Mouse (Mus musculus) liver, adult 2 months (tissue): Measurements from ENCODE around the gene Hsd17b3. TPM values are rescaled to one million over a fixed set of nuclear protein-coding genes. Genes with fewer than 3 reads are reported as not detected.
A peak's percentile ranks its signal among the peaks of the same experiment; 100 is the strongest.

Experiments
- DNase-seq: peaks from one replicate; pipeline ENCODE4 v3.0.0-alpha.2; 2011; ENCODE audit warnings: low read depth, low spot score; ENCODE audit errors: extremely low read depth
- H3K27ac ChIP-seq: fragments of 200-500 bp; replicated peaks from 2 replicates; pipeline ENCODE4 v1.5.1; 2012; ENCODE audit warnings: low read depth, mild to moderate bottlenecking, control low read depth, inconsistent platforms, low read length; ENCODE audit not compliant: insufficient read depth
- H3K27me3 ChIP-seq: fragments of 200-500 bp; 2 replicates; pipeline ENCODE4 v1.6.1; 2012; ENCODE audit warnings: mild to moderate bottlenecking, moderate library complexity, low read length, inconsistent platforms; ENCODE audit not compliant: control insufficient read depth, insufficient read depth
- H3K36me3 ChIP-seq: fragments of 200-500 bp; 2 replicates; pipeline ENCODE4 v1.6.1; 2012; ENCODE audit warnings: low read length, inconsistent platforms; ENCODE audit not compliant: control insufficient read depth, insufficient read depth
- H3K4me1 ChIP-seq: fragments of 200-500 bp; 2 replicates; pipeline ENCODE4 v1.6.1; 2011; ENCODE audit warnings: low read length; ENCODE audit not compliant: control insufficient read depth, insufficient read depth
- H3K4me3 ChIP-seq: fragments of 200-500 bp; 2 replicates; pipeline ENCODE4 v1.5.1; 2011; ENCODE audit warnings: low read depth, mild to moderate bottlenecking, control low read depth, low read length, moderate library complexity; ENCODE audit not compliant: insufficient read depth
- H3K79me2 ChIP-seq: fragments of 200-500 bp; 2 replicates; pipeline ENCODE4 v1.6.1; 2012; ENCODE audit warnings: inconsistent platforms, mild to moderate bottlenecking, low read length, moderate library complexity; ENCODE audit not compliant: control insufficient read depth, insufficient read depth
- H3K9ac ChIP-seq: fragments of 200-500 bp; 2 replicates; pipeline ENCODE4 v1.6.1; 2012; ENCODE audit warnings: low read depth, mild to moderate bottlenecking, control low read depth, inconsistent platforms, low read length
- CTCF ChIP-seq: fragments of 200-500 bp; IDR thresholded peaks from 2 replicates; pipeline ENCODE4 v1.5.1; 2011; ENCODE audit warnings: low read depth, low read length, control low read depth
- POLR2A ChIP-seq: fragments of 200-500 bp; IDR thresholded peaks from 2 replicates; pipeline ENCODE4 v1.6.1; 2011; ENCODE audit warnings: low read length, control low read depth; ENCODE audit not compliant: insufficient read depth; ENCODE audit errors: extremely low read depth
- WGBS: fragments of 180-500 bp; shearing (Covaris S2); methylation state at CpG from one replicate; pipeline ENCODE4 v1.1.7; 2018; 5-methylcytosine and 5-hydroxymethylcytosine counted together
- polyA plus RNA-seq: library from polyadenylated mRNA; depleted of rRNA; stranded (reverse); fragments of >200 nt; gene quantifications from 2 replicates; pipeline ENCODE4 v1.2.3, GENCODE M21; 2012
- total RNA-seq: library from RNA; depleted of rRNA; stranded (reverse); fragments of >200 nt; gene quantifications from 2 replicates; pipeline ENCODE4 v1.2.3, GENCODE M21; 2014

Gene Hsd17b3
- total and polyA plus RNA-seq, 2 experiments, result not detected

DNA sequence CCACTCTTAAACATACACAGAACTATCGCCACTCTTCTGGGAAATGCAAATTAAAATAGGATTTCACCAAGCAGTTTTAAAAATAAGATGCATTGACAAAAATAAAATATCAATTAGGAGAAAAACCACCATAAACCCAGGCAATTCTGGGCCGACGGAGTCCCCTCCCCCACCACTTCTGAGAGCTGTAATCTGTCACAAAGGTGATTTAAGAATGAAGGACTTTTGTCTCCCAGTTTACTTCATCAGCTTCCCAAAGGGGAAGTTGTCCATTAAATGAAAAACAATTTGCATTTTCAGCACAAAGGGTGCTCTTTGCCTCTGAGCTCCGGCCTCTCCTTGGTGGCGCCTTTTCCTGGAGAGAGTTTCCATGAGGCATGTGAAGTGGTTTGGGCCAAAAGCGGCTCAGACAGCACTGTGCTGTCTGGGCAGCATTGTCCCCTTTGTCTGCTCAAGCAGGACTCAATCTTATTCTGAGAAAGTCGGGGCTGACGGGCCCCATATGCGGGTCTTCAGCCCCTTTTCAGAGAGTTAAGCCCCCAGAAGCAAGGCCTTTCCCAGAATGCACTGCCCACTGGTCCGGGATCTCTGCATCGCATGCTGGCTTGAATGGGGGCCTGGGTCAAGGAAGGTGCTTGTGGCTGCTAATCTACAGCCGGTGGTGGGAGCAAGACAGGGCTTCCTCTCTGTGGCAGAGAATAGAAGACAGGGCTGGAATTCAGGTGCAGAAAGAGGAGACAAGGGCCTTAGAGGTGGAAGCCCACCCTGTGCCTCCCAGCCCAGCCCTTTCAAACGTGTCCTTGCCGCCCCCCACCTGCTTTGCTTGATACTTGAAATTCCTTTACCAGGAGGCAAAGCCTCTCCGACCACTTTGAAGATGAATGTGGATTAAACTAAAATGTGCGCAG is 7.8 kb downstream of the Hsd17b3 start:
- no peak for DNase-seq
- no peak for TF ChIP-seq POLR2A
- no peak for TF ChIP-seq CTCF
- Histone ChIP-seq H3K4me3 (no peak overlapping the region), H3K9ac (no peak overlapping the region), H3K27ac (no peak overlapping the region), H3K79me2 (no peaks in the 10 kb centered on the region), H3K4me1 (peaks cover 7% of the 10 kb centered on the region), H3K36me3 (no peaks in the 10 kb centered on the region), H3K27me3 (no peaks in the 10 kb centered on the region)
- 83% methylated on average over 16 of the region's 16 CpGs for WGBS

DNA sequence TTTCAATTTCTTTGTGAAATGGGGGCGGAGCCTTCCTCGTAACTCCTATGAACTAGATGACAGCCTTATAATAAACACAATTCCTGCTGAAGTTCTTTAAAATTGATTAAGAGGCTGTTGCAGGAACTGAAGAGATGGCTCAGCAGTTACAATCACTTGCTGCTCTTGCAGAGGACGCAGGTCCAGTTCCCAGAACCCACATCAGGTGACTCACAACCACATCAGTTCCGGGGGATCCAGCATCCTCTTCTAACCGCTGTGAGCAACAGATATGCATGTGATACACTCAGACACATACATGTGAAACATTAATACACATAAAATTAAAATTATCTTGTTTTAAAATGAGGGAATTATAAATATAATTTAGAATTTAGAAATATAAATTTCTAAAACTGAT is 11.4 kb downstream of the Hsd17b3 start:
- DNase-seq, result no peak
- WGBS, result 86% methylated on average over 5 of the region's 5 CpGs
- no peak overlapping the region for H3K27ac ChIP-seq

DNA sequence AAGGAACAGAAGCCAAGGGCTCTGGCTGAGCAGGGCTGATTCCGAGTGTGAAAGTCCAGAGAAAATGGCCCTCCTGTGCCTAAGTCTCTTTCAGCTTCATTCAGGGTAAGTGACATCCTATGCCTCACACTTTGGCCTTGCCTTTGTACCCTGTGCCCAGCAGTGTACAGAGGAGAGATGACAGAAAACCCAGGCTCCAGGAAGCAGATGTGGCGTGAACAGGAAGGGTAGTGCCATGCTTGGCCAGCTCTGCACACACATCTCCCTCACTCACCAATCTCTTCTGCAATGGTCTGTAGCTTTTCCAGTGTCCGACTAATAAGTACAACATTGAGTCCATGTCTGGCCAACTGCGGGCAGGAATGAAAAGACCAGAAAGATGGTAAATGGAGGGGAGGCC is 13.0 kb downstream of the Hsd17b3 start:
- TF ChIP-seq CTCF, result no peak
- H3K36me3 ChIP-seq, result no peaks in the 10 kb centered on the region
- no peak overlapping the region for H3K9ac ChIP-seq
- H3K4me3 ChIP-seq, result no peak overlapping the region
- no peak overlapping the region for H3K27ac ChIP-seq
- WGBS, result 85% methylated on average over 4 of the region's 4 CpGs
- H3K79me2 ChIP-seq, result no peaks in the 10 kb centered on the region
- peak; percentile 33 for DNase-seq
- H3K4me1 ChIP-seq, result peaks cover 7% of the 10 kb centered on the region
- no peaks in the 10 kb centered on the region for H3K27me3 ChIP-seq

More for the DNA sequence above, 11.4 kb downstream of the Hsd17b3 start:
- Histone ChIP-seq H3K4me1 (peaks cover 7% of the 10 kb centered on the region), H3K27me3 (no peaks in the 10 kb centered on the region), H3K79me2 (no peaks in the 10 kb centered on the region), H3K36me3 (no peaks in the 10 kb centered on the region), H3K9ac (no peak overlapping the region), H3K4me3 (no peak overlapping the region)
- TF ChIP-seq POLR2A (no peak), CTCF (no peak)

DNA sequence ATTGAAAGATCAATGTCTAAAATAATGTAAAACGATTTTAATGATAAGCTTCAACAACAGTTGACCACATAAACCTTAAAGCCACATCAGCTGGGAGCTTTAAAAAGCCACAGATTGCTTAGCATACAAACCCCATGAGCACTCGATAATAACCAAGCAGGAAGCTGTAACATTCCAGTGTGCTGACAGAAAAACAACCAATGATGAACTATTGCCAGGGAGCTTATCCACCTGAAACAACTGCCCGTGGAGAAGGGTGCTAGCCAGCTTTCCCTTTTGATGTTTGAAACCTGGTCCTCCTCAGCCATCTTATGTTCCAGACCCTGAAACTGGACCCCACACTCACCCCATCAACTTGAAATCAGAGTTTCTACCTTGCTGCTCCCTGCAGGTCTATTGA is 22.4 kb downstream of the Hsd17b3 start:
- Histone ChIP-seq H3K9ac (no peak overlapping the region), H3K36me3 (no peaks in the 10 kb centered on the region), H3K79me2 (no peaks in the 10 kb centered on the region), H3K27me3 (no peaks in the 10 kb centered on the region), H3K4me1 (no peaks in the 10 kb centered on the region), H3K27ac (no peak overlapping the region), H3K4me3 (no peak overlapping the region)
- TF ChIP-seq CTCF, result no peak
- TF ChIP-seq POLR2A, result no peak
- 39% methylated on average over 3 of the region's 3 CpGs for WGBS
- no peak for DNase-seq

DNA sequence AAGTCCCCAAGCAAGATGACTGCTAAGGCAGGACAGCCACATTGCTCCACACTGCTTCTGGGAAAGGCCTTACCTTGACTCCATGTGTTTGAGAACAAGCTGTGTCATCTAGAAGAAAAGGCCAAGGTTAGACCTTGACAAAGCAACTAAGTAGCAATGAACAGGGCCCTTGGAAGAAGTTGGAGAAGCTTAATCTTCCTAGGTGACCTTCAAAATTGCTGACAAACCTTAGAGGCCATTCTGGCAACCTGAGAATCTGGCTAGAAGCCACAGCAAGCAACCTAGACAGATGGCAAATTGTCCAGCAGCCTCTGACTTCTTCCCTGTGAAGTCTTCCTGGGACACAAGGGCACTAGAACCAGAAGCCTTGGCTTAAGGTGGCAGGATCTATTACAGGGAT is 24.8 kb downstream of the Hsd17b3 start:
- Histone ChIP-seq H3K27ac (no peak overlapping the region), H3K79me2 (no peaks in the 10 kb centered on the region), H3K36me3 (no peaks in the 10 kb centered on the region), H3K9ac (no peak overlapping the region), H3K27me3 (no peaks in the 10 kb centered on the region), H3K4me1 (no peaks in the 10 kb centered on the region), H3K4me3 (no peak overlapping the region)
- TF ChIP-seq CTCF (no peak), POLR2A (no peak)
- DNase-seq, result no peak

- H3K9ac ChIP-seq, result no peak overlapping the region
- H3K4me1 ChIP-seq, result no peaks in the 10 kb centered on the region
- TF ChIP-seq CTCF, result no peak
- no peak for TF ChIP-seq POLR2A
- WGBS, result 82% methylated on average over 5 of the region's 5 CpGs
- H3K36me3 ChIP-seq, result no peaks in the 10 kb centered on the region
- H3K27ac ChIP-seq, result no peak overlapping the region
- H3K4me3 ChIP-seq, result no peak overlapping the region
- H3K79me2 ChIP-seq, result no peaks in the 10 kb centered on the region
- no peaks in the 10 kb centered on the region for H3K27me3 ChIP-seq
- DNase-seq, result no peak
These were observed 28.0 kb downstream of the Hsd17b3 start for GRCm38 (mm10) chr13:64060935-64061506.
